Mouse (Mus musculus) lung, embryonic 15.5 days (tissue): ENCODE results near the gene Olfr1378. TPM values are rescaled to one million over a fixed set of nuclear protein-coding genes. Genes with fewer than 3 reads are reported as not detected.

ENCODE experiments used
- ATAC-seq: fragments of 200-750 bp; cut with Nextera tagmentation; 2 replicates; pipeline ENCODE4 v1.8.0; 2017; ENCODE audit warnings: moderate number of reproducible peaks, borderline replicate concordance; ENCODE audit not compliant: low FRiP score, low TSS enrichment; ENCODE audit errors: extremely low read depth
- H3K27ac ChIP-seq: fragments of 300-500 bp; sonication (generic); 2 replicates; pipeline ENCODE4 v1.5.1; 2015; ENCODE audit warnings: moderate library complexity, mild to moderate bottlenecking, inconsistent platforms
- H3K27me3 ChIP-seq: fragments of 300-500 bp; sonication (generic); 2 replicates; pipeline ENCODE4 v1.6.1; 2015; ENCODE audit warnings: inconsistent platforms
- H3K36me3 ChIP-seq: fragments of 300-500 bp; sonication (generic); 2 replicates; pipeline ENCODE4 v1.6.1; 2015; ENCODE audit warnings: inconsistent platforms
- H3K4me1 ChIP-seq: fragments of 300-500 bp; sonication (generic); 2 replicates; pipeline ENCODE4 v1.6.1; 2015; ENCODE audit warnings: inconsistent platforms
- H3K4me2 ChIP-seq: fragments of 300-500 bp; sonication (generic); 2 replicates; pipeline ENCODE4 v1.6.1; 2015; ENCODE audit warnings: inconsistent platforms, mild to moderate bottlenecking, moderate library complexity
- H3K4me3 ChIP-seq: fragments of 300-500 bp; sonication (generic); 2 replicates; pipeline ENCODE4 v1.5.1; 2015; ENCODE audit warnings: mild to moderate bottlenecking, inconsistent platforms
- H3K9ac ChIP-seq: fragments of 300-500 bp; sonication (generic); 2 replicates; pipeline ENCODE4 v1.6.1; 2015; ENCODE audit warnings: inconsistent platforms
- H3K9me3 ChIP-seq: fragments of 300-500 bp; sonication (generic); 2 replicates; pipeline ENCODE4 v1.6.1; 2016; ENCODE audit warnings: inconsistent platforms
- WGBS: fragments of 180-500 bp; shearing (Covaris S2); methylation state at CpG from one replicate; pipeline ENCODE4 v1.1.7; 2015; 5-methylcytosine and 5-hydroxymethylcytosine counted together
- polyA plus RNA-seq: library from polyadenylated mRNA; unstranded; fragments of >200 nt; fragmentation: Nextera tagmentation; extraction: Ambion mirVana; gene quantifications from 2 replicates; pipeline ENCODE4 v1.2.1, GENCODE M21; 2015

The Olfr1378 gene
- polyA plus RNA-seq: not detected in 2 replicates

DNA sequence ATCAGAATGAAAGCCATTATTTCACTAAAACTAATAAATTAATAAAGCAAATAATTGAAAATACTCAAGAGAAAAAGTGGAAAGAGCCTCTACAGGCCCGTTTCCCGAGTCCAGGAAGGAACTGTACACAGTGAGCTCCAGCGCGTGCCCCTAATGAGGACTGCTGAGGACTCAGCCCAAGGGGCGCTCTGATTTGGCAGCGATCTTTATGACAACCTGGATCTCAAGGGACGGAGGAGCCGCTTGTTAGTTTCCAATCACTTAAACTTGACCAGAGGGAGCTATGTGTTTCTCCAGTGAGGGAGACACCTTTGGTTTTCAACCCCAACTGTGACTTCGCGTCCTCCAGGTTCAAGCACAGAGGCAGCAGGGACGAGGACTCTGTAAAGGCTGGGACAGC lies at the start of gene Olfr1378:
Gene Olfr1378, plus strand, starts transcription at position 301 of the 400 bp plus-strand sequence.
- no peak for ATAC-seq
- Histone ChIP-seq H3K36me3 (no peaks in the 10 kb centered on the region), H3K4me3 (no peak within 1 kb of the TSS), H3K27ac (no peak within 1 kb of the TSS), H3K9ac (no peak within 1 kb of the TSS), H3K4me2 (no peak within 1 kb of the TSS), H3K27me3 (0 out of 2 replicates have a peak, but pooled peaks cover 2% of the 10 kb centered on the region), H3K4me1 (no peaks in the 10 kb centered on the region), H3K9me3 (no peaks in the 10 kb centered on the region)
- 85% methylated on average over 11 of the region's 11 CpGs for WGBS

DNA sequence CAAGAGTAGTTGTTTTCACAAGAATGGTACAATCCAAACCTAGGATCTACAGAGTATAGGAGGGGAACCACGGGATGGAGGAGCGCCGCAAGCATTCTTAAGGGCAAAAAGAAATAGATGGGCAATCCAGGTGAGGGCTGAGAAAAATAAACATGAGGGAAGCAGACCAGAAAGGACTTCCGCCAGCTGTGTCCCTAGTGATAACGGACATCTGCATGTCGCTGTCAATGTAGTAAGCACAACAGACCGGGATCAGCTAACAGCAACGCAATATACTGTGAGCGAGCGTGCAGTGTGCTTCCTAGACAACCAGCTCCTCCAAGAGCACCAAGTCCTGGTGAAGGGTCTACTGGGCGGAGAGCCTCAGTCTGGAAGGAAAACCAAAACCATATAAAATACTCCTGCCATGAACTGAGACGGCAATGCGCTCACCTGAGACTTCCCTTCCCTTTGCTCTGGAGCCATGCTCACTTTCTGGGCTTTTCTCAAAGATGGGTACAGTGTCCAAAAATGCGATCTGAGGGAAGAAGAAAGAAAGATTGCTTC lies 35.8 kb upstream of the Olfr1378 start:
- 12% methylated on average over 14 of the region's 14 CpGs for WGBS
- peaks cover 4% of the 10 kb centered on the region; the same call in 1 of the 2 replicates for H3K27me3 ChIP-seq
- H3K36me3 ChIP-seq: no peaks in the 10 kb centered on the region
- H3K4me1 ChIP-seq: peaks cover 10% of the 10 kb centered on the region
- peak overlapping the region; percentile 79 for H3K4me3 ChIP-seq
- peak overlapping the region; percentile 72 for H3K9ac ChIP-seq
- H3K9me3 ChIP-seq: no peaks in the 10 kb centered on the region
- ATAC-seq: no peak
- no peak overlapping the region for H3K27ac ChIP-seq
- H3K4me2 ChIP-seq: peak overlapping the region; percentile 94

DNA sequence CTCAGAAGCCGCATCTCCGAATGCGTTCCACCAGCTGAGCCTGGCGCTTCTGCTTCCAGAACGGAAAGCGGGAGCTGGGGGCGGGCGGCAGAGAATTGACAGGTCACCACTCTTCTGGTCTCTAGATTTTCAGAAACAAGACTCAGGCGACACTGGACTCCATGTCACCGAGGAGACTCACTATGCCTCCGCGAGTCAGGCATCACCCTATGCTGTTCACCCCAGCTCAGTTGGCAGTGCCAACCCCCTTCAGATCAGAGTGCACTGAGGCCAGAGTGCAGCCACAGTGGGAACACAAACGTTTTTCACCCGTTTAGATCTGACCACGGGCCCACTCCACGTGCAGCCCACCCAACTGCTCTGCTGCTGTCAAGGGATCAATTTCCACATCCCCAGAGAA lies 35.3 kb upstream of the Olfr1378 start:
- peak overlapping the region; percentile 56; the same call in 1 of the 2 replicates for H3K27ac ChIP-seq
- H3K9ac ChIP-seq: peak overlapping the region; percentile 72
- ATAC-seq: peak; percentile 48
- peaks cover 4% of the 10 kb centered on the region; the same call in 1 of the 2 replicates for H3K27me3 ChIP-seq
- H3K36me3 ChIP-seq: no peaks in the 10 kb centered on the region
- H3K4me2 ChIP-seq: peak overlapping the region; percentile 94
- 0% methylated on average over 16 of the region's 16 CpGs for WGBS
- H3K4me1 ChIP-seq: peaks cover 10% of the 10 kb centered on the region
- H3K4me3 ChIP-seq: peak overlapping the region; percentile 79
- H3K9me3 ChIP-seq: no peaks in the 10 kb centered on the region

DNA sequence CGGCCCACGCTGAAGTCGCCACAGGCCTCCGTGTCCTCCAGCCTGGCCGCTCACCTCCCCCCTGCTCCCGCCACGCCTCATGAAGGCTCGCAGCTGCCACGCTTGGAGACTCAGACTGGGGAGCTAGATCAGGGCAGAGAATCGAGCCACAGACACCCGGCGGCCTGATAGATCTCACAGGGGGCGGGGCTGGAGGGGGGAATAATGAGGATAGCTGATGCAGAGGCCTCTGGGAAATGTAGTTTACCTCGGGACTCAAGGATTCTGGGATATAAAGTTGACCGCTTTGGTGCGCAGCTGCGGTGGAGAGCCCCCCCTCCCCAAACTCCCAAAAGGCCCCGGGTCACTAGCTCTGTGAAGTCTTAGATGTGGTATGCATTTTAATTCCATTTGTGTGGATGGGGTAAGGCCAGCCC lies 34.9 kb upstream of the Olfr1378 start, which contains the start of gene Zfp354b:
Gene Zfp354b, minus strand, starts transcription at position 183 of the 416 bp plus-strand sequence.
- WGBS: under 1% methylated on average over 18 of the region's 18 CpGs
- peak within 1 kb of the TSS; percentile 56; the same call in 1 of the 2 replicates for H3K27ac ChIP-seq

DNA sequence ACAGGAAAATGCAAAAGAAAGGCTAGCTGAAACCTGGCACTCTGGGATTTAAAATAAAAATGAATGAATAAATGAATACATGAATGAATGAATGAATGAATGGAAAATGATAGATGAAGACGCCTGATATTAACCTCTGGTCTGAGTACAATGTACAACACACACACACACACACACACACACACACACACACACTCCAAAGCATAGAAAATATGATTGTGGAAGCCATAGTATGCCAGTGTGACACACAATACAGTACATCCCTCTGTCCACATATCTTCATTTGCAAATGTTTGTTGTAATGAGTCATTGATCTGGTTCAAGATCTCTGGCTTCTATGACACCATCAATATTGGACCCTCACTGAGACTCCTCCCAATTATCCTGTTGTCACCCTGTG lies 34.3 kb upstream of the Olfr1378 start:
- H3K4me3 ChIP-seq: peak overlapping the region; percentile 79; the same call in 1 of the 2 replicates
- H3K4me1 ChIP-seq: peaks cover 10% of the 10 kb centered on the region
- WGBS: 87% methylated on average over 1 of the region's 1 CpGs
- H3K4me2 ChIP-seq: peak overlapping the region; percentile 94
- H3K9me3 ChIP-seq: no peaks in the 10 kb centered on the region
- H3K36me3 ChIP-seq: no peaks in the 10 kb centered on the region
- H3K9ac ChIP-seq: no peak overlapping the region
- no peak; the same call in 1 of the 2 replicates for ATAC-seq
- peaks cover 4% of the 10 kb centered on the region; the same call in 1 of the 2 replicates for H3K27me3 ChIP-seq
- H3K27ac ChIP-seq: no peak overlapping the region

More for the DNA sequence above, 34.9 kb upstream of the Olfr1378 start, which contains the start of gene Zfp354b:
- H3K4me3 ChIP-seq: peak within 1 kb of the TSS; percentile 79
- peaks cover 10% of the 10 kb centered on the region for H3K4me1 ChIP-seq
- H3K36me3 ChIP-seq: no peaks in the 10 kb centered on the region
- H3K9ac ChIP-seq: peak within 1 kb of the TSS; percentile 72
- peaks cover 4% of the 10 kb centered on the region; the same call in 1 of the 2 replicates for H3K27me3 ChIP-seq
- ATAC-seq: peak; percentile 93
- no peaks in the 10 kb centered on the region for H3K9me3 ChIP-seq
- peak within 1 kb of the TSS; percentile 94 for H3K4me2 ChIP-seq

DNA sequence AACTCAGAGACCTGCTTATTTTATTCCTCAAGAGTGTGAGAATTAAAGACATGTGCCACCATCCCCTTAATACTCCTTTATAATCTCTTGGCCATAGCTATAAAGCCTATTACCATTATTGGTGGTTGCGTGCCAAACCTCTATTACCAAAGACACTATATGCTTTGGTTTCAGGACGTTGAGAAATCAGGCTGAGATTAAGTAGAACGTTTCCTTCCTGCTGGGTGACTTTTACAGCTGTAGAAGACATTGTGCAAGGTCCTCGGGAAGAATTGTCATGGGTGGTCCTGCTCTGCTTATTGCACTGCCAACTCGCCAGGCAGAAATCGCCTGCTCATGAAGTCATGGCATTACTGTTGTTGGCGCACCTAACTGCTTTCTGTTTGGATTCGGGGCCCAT lies 27.9 kb upstream of the Olfr1378 start:
- Histone ChIP-seq H3K4me1 (no peaks in the 10 kb centered on the region), H3K36me3 (no peaks in the 10 kb centered on the region), H3K9me3 (no peaks in the 10 kb centered on the region), H3K9ac (no peak overlapping the region), H3K4me3 (no peak overlapping the region), H3K27ac (no peak overlapping the region), H3K4me2 (no peak overlapping the region), H3K27me3 (no peaks in the 10 kb centered on the region)
- no peak for ATAC-seq
- WGBS: 72% methylated on average over 8 of the region's 8 CpGs

DNA sequence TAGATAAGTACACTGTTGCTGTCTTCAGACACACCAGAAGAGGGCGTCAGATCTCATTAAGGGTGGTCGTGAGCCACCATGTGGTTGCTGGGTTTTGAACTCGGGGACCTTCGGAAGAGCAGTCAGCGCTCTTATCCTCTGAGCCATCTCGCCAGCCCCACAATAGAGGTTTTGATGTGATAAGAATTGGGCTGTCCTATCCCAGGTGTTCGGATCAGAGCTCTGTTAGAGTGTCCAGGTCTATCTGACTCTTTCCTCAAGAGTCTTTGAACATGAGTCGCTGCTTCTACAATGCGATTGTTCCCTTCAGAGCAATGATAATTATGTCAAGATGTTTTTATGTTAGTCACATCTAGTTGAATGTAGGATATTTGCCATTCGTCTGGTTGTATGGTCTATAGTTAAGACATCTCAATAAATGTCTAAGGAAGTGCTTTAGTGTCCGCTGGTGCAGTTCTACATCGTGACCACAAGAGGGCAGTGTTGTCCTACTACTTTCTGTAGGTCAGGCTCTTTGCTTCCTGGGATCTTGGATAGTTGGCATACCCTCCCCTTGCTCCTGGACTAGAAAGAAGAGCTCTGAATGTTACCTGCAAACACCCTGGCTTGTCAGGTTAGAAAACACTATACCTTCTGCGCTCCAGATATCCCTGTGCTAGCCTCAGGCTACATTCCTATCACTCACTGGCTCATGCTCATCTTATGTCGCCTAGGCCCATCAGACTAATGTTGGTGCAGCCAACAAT lies 26.5 kb upstream of the Olfr1378 start:
- H3K4me1 ChIP-seq: no peaks in the 10 kb centered on the region
- H3K4me3 ChIP-seq: no peak overlapping the region
- no peak for ATAC-seq
- no peak overlapping the region for H3K9ac ChIP-seq
- no peaks in the 10 kb centered on the region for H3K9me3 ChIP-seq
- no peak overlapping the region for H3K27ac ChIP-seq
- WGBS: 31% methylated on average over 14 of the region's 14 CpGs
- H3K27me3 ChIP-seq: no peaks in the 10 kb centered on the region
- H3K36me3 ChIP-seq: no peaks in the 10 kb centered on the region
- H3K4me2 ChIP-seq: no peak overlapping the region

DNA sequence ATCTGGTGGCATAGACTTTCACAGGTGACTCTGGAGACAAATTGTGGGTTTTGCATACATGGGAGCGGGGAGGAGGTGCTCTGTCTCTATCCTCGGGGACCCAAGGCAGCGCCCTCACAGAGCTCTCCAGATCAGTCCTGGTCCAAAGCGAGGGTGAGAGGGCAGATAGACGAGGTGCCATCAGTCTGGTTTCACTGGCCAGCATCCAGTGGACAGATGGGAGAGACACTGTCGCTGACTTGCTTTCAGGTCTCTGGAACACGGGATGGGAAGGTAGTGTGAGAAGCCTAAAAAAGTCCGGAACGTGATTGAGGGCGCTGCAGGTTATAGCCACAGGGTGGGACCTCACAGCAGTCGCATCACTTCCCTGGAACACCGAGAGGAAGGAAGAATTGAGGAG lies 23.9 kb upstream of the Olfr1378 start:
- no peak overlapping the region for H3K4me3 ChIP-seq
- 64% methylated on average over 12 of the region's 12 CpGs for WGBS
- H3K9me3 ChIP-seq: no peaks in the 10 kb centered on the region
- no peaks in the 10 kb centered on the region for H3K27me3 ChIP-seq
- H3K9ac ChIP-seq: no peak overlapping the region
- H3K4me2 ChIP-seq: no peak overlapping the region
- H3K27ac ChIP-seq: no peak overlapping the region
- H3K4me1 ChIP-seq: no peaks in the 10 kb centered on the region
- no peak for ATAC-seq
- H3K36me3 ChIP-seq: no peaks in the 10 kb centered on the region

DNA sequence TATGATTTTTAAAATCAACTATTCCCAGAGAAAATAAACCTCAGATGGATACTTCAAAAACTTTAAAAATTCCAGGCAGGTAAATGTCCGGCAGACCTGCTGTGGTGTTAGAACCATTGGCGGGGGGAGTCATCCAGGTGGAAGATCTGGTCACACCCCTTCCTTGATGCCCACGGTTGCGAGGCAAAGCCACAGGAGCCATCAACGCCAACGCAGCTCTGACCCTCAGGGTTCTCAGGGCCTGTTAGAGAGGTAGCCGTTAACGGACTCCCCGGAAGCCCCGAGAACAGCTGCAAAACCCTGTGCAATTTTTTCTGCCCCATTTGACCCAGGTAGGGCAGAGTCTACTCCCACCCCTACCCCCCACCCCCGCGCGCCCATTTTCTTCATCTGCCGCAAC lies 22.8 kb upstream of the Olfr1378 start, which contains the start of gene 4933414I15Rik:
Gene 4933414I15Rik, minus strand, starts transcription at position 260 of the 400 bp plus-strand sequence.
- Histone ChIP-seq H3K4me2 (no peak within 1 kb of the TSS), H3K9ac (no peak within 1 kb of the TSS), H3K27ac (no peak within 1 kb of the TSS), H3K4me3 (no peak within 1 kb of the TSS), H3K4me1 (no peaks in the 10 kb centered on the region), H3K9me3 (no peaks in the 10 kb centered on the region), H3K36me3 (no peaks in the 10 kb centered on the region), H3K27me3 (no peaks in the 10 kb centered on the region)
- ATAC-seq: no peak
- WGBS: 71% methylated on average over 14 of the region's 14 CpGs

DNA sequence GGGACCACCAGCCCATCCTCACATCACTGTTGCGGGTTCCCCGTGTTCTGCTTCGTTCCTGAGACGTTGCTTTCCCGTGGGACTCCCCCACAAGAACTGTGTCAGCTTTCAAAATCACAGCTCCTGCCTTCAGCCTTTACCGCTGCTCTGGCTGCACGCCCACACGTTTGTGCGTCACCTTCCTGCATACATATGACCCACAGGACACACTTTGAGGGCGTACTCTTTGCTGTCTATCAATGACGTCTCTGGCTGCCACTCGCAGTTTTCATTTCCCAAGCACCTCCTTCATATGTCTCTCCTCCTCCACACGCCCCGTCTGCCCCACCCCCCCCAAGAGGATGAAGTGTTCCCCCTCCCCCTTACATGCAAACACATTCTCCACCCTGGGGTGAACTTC lies 14.0 kb upstream of the Olfr1378 start:
- H3K4me2 ChIP-seq: 0 out of 2 replicates have a peak overlapping the region, but pooled peaks have one; percentile 20
- peak; percentile 35; the same call in 1 of the 2 replicates for ATAC-seq
- H3K27me3 ChIP-seq: no peaks in the 10 kb centered on the region
- H3K4me3 ChIP-seq: no peak overlapping the region
- H3K9me3 ChIP-seq: no peaks in the 10 kb centered on the region
- H3K9ac ChIP-seq: no peak overlapping the region
- H3K4me1 ChIP-seq: no peaks in the 10 kb centered on the region
- 41% methylated on average over 14 of the region's 14 CpGs for WGBS
- no peaks in the 10 kb centered on the region for H3K36me3 ChIP-seq
- no peak overlapping the region for H3K27ac ChIP-seq

DNA sequence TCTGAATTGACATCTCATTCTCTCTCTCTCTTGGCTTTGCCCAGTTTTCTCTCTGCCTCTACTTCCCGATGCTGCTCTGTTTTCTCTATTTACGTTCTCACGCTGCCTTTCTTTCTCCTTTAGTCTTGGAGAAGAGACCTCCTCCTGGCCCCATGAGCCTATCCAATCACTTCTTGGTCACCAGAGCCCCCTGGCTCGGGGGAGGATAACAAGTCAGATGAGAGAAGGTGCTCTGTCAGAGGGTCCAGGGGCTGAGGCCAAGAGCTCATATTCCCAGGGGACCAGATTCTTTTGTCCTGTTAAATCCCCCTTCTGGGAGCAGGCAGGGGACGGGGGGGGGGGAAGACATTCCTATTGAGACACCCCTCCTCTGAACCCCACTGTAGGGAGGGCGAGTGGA lies 12.7 kb upstream of the Olfr1378 start, which contains the start of gene Prop1:
Gene Prop1, minus strand, starts transcription at position 101 of the 400 bp plus-strand sequence.
- no peak within 1 kb of the TSS for H3K27ac ChIP-seq
- ATAC-seq: no peak
- 56% methylated on average over 6 of the region's 6 CpGs for WGBS
- H3K9ac ChIP-seq: no peak within 1 kb of the TSS
- H3K27me3 ChIP-seq: no peaks in the 10 kb centered on the region
- no peaks in the 10 kb centered on the region for H3K36me3 ChIP-seq
- H3K4me1 ChIP-seq: no peaks in the 10 kb centered on the region
- 0 out of 2 replicates have a peak within 1 kb of the TSS, but pooled peaks have one; percentile 20 for H3K4me2 ChIP-seq
- H3K9me3 ChIP-seq: no peaks in the 10 kb centered on the region
- no peak within 1 kb of the TSS for H3K4me3 ChIP-seq

DNA sequence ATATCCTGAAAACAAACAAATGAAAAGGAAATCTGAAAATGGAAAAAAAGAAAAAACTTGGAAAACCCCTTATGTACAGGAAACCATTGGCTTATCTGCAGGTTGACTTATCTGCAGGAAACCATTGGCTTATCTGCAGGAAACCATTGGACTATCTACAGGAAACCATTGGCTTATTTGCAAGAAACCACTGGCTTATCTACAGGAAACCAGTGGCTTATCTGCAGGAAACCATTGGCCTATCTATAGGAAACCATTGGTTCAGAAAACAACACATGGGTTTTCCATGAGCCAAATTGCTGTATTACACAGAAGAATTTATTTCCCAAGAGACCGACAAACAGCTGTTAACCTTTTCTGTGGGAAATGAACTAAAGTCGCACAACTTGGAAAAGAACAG lies 1.4 kb upstream of the Olfr1378 start:
- H3K4me2 ChIP-seq: no peak overlapping the region
- H3K9ac ChIP-seq: no peak overlapping the region
- no peak overlapping the region for H3K4me3 ChIP-seq
- ATAC-seq: no peak
- 0 out of 2 replicates have a peak, but pooled peaks cover 2% of the 10 kb centered on the region for H3K27me3 ChIP-seq
- WGBS: 71% methylated on average over 2 of the region's 2 CpGs
- H3K27ac ChIP-seq: no peak overlapping the region
- no peaks in the 10 kb centered on the region for H3K4me1 ChIP-seq
- no peaks in the 10 kb centered on the region for H3K9me3 ChIP-seq
- H3K36me3 ChIP-seq: no peaks in the 10 kb centered on the region
